Mouse (Mus musculus): ENCODE data around the gene Qpct.
A peak's percentile ranks its signal among the peaks of the same experiment; 100 is the strongest.
"Not testable (repeated sequence)": the region's sequence is repeated elsewhere in the genome, so short reads cannot be mapped to it uniquely, and the experiment has no call there.

Qpct gene

GRCm38 (mm10) chr17:79076974-79077847, 25.5 kb downstream of the Qpct start:
- DNase-seq, result no peak

GRCm38 (mm10) chr17:79077848-79078146, 26.1 kb downstream of the Qpct start:
- DNase-seq, result no peak

DNA sequence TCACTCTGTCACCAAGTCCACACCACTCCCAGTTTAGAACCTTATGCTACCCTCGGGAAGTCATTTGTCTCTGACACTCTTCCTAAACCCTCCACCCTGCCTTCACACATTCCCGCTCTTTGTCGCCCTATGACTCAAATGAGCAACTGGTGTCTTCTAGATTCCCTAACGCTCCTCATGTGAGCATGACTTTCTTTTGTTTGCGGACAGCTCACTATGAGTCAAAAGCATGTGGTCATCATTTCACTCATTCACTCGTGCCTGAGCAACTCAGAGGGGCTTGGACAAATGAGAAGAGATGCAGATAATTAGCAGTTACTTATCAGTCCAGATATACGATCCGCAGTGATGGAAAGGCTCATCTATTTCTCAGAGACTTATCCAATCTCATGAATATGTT, 26.5 kb downstream of the Qpct start:
- DNase-seq, result no peak

DNA sequence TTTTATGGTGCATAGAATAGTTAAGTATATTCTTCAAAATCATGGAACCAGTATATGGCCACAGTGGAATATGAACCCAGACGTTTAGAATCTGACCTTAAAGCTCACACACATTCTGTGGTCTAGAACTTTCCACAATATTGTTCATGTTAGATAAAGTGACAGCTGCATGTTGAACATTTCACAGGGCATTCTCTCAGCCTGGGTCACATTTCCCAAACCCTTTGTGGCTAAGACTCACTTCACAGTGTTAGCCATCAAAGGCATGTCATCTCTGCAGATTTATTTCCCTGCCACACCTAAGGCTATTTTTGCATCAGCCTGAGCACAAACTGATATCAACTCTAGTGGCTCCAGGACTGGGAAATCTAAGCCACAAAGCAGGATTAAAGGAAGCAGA, 40.0 kb downstream of the Qpct start:
- DNase-seq, result no peak

GRCm38 (mm10) chr17:79093286-79093975, 41.7 kb downstream of the Qpct start:
- no peak for DNase-seq

DNA sequence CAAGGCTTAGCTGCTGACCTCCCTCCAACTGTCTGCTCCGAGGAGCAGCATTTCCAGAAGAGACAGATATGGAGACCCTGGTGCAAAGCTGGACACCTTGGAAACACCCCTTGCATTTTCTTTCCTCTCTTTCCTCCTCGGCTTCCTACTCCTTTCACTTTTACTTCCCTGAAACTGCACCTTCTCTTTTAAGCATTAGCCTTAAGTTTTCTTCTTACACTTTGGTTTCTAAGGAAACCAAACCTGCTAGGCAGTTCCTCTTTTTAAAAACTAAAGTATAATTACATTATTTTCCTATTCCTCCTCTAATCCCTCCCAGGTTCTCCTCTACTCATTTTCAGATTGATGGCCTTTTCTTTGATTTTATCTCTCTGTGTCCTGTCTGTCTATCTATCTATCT, 43.9 kb downstream of the Qpct start:
- DNase-seq, result no peak

DNA sequence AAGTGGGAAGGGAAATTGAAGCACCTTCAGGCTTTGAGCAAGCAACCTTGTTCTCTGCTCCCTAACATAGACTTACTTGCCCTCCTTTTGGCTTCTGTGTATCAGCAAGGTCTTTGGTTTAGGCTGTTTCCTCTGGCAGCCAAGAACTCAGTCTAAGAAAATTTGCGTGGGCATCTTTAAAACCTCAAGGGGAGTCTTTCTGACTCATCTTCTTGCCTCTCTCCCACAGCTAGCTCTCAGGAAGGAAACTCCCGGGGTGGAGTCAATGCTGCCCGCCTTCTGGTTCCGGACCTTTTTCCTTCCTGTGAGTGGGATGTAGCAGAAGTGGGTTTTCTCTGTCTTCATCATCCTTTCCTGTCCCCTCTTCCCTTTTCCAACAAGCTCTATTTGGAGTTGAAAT, 48.2 kb downstream of the Qpct start:
- DNase-seq, result no peak

DNA sequence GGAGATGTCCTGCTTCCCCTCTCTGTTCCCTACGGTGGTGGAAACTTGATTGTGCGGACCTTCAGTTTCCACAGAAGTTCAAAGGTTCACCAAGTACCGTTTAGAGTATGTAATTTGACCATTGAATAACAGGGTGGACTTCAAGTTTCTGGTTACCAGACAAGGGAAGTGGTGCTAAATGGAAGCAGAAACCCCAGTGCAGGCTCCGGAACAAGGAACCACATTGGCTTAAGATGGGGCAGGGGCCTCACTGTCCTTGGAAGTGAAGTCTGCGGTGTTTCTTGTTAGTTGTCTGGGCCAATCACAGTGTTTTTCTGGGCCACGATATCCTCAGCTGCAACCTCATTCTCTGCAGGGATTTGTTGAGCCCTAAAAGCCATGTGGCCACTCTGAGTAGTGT, 56.5 kb downstream of the Qpct start:
- no peak for DNase-seq

DNA sequence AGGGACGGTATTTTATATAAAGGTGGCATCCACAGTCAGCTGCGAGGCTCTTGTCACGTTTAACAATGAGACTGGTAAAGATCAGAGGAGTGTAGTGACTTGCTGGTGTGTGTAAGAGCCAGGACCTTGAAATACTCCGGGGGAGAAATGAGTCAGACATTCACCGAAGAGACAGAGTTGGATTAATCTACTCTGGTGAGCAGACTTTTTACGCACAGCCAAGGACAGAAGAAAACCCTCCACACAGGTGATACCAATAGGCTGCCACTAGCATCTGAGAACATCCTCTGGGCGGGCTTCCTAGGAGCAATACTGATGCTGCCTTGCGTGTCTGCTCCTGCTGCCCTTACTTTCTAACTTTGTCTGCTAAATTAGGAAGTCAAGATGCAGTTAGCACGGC, 57.9 kb downstream of the Qpct start:
- DNase-seq, result no peak

- peak; percentile 32 for DNase-seq
Measured at GRCm38 (mm10) chr17:79110936-79111348, 59.2 kb downstream of the Qpct start.

GRCm38 (mm10) chr17:79115248-79115647, 63.5 kb downstream of the Qpct start:
- DNase-seq, result not testable (repeated sequence)

DNA sequence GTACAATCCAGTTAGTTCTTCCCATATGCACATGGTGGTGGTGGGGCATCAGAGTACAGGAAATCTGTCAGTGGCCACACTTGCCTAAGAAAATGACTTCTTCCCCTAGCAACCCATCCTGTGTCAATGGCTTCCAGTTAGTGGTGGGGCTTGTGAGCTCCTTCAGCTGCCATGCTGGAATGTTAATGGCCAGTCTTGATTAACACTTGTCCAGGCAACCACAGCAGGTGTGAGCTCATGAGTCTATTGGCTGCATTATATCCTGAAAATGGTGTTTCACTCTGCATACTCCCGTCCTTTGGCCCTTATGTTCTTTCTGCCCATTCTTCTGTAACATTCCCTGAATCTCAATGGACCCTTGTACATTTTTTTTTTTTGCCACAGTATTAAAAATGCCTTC, 67.4 kb downstream of the Qpct start:
- no peak for DNase-seq

DNA sequence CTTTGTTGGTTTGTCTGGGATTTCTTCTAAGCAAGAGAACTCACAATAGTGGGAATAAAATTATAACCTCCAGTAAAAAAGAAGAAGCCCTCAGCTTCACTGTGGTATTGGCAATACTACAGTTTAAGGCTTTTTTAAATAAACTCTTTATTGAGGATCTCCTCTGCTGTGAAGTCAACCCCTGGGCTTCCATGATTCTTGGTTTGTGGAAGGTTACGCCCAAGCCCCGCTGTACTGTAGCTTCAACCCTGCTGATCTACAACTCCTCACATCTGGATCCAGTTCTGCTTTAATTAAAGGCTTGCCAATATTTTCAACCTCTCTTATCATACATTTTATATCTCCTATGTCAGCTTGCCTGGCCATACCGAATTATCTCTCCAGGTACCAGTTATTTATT, 68.6 kb downstream of the Qpct start:
- DNase-seq, result no peak

DNA sequence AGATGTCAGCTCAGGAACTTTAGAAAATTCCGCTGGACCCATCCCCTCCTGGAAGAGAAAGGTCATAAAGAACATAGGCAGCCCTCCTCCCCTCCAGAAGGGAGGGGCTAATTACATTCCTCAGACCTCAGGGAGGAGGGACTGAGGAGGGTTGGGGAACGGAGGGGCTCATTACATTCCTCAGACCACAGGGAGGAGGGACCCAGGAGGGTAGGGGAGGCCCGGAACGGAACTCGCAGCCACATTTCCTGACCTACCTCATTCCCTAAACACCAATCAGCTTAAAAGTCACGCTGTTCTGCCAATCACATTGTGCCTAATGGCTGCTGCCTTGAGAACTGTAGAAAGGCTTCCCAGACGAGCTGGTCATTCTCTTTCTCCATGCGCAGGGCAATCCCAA, 82.0 kb downstream of the Qpct start:
- no peak for DNase-seq

DNA sequence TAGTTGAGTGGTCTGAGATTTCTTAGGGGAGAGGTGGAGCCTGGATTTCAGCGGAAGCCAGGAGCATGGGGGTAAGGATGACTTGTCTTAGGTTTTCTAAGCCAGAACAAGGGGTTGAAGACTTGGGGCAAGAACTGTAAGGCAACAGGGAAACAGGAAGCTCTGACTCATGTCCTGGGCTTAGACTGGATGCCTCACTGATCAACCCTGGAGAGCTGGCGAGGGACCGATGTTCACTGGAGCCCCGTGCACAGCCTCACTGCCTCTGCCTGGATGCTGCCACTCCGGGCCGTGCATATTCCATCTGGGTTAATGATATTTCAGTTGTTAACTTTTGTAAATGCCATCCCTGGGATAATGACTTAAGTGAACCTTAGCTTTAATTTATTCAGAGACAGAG, 84.1 kb downstream of the Qpct start:
- no peak for DNase-seq

- DNase-seq, result no peak
Measured at GRCm38 (mm10) chr17:79136401-79136800, 84.7 kb downstream of the Qpct start.
